Mouse (Mus musculus): ENCODE data around the gene Defb29. TPM values are rescaled to one million over a fixed set of nuclear protein-coding genes. Genes with fewer than 3 reads are reported as not detected.

Defb29 gene
- total RNA-seq (2015; ENCODE audit: low replicate concordance) (not detected in 2 replicates), total RNA-seq (2017; ENCODE audit: low replicate concordance) (not detected in 2 replicates)

GRCm38 (mm10) chr2:152539944-152540710 is at the start of gene Defb29:
Gene Defb29, minus strand, starts transcription at chr2:152540098.
- ATAC-seq (replicated peaks; ENCODE audit: low FRiP score, poor library complexity, severe bottlenecking), result no peak

- ATAC-seq (replicated peaks; ENCODE audit: low FRiP score, poor library complexity, severe bottlenecking), result no peak
These were observed 49.1 kb upstream of the Defb29 start for GRCm38 (mm10) chr2:152589021-152589420.

- no peak for ATAC-seq (replicated peaks; ENCODE audit: low FRiP score, poor library complexity, severe bottlenecking)
These were observed 48.6 kb upstream of the Defb29 start for GRCm38 (mm10) chr2:152588450-152588849.

- no peak for ATAC-seq (replicated peaks; ENCODE audit: low FRiP score, poor library complexity, severe bottlenecking)
These were observed 47.1 kb upstream of the Defb29 start for GRCm38 (mm10) chr2:152586926-152587560.

GRCm38 (mm10) chr2:152580612-152581011 is 40.7 kb upstream of the Defb29 start:
- no peak for ATAC-seq (replicated peaks; ENCODE audit: low FRiP score, poor library complexity, severe bottlenecking)

DNA sequence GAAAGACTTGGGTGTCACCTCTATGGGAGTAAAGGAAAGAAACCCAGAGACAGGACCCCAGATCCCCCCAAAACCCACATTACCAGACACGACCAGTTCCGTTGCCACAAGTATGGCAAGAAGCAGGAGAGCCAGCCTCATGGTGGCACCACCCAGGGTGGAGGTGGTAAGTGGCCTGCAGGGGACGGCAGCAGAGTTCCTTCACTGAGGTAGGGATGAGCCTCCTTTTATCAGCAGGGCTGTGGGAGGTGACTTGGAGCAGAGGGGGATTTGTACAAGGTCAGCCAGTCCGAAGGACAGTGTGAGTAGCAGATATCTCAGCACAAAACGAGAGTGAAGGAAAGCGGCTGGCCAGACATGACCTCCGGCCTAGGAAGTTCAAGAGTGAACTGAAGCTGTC is 40.2 kb upstream of the Defb29 start, which contains the start of gene Defb19:
TSS of gene Defb19 (minus strand) at position 206 of the 400 bp plus-strand sequence.
- no peak for ATAC-seq (replicated peaks; ENCODE audit: low FRiP score, poor library complexity, severe bottlenecking)

GRCm38 (mm10) chr2:152573484-152573883 is 33.6 kb upstream of the Defb29 start:
- ATAC-seq (replicated peaks; ENCODE audit: low FRiP score, poor library complexity, severe bottlenecking), result no peak

DNA sequence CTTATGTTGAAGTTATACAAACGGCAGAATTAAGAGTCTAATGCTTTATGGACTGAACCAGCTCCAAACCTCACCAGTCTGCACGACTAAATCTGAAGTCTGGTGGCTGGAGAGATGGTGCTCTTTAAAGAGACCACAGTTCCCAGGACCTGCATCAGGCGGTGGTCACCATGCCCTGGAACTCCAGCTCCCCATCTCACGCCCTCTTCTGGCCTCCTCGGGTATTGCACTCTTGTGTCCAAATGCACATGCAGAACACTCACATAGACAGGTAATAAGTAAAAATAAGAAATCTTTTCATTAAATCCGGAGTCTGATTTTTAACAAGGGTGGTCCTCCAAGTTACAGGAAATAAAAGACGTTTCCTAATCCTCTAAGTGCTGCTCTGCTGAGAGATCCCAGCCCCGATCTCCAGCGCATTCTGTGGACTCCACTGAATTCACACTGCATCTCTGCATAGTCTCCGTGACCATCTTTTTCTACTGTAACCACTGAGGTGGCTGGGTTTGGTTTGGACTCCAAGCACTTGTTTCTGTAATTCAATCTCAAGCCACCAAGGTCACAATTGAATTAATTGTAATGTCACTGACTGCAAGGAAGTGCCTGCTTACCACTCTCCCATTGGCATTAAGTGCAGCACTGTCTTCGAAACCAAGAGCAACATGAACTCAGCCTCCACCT is 32.4 kb upstream of the Defb29 start, which contains the start of gene Defb21:
TSS of gene Defb21 (plus strand) at position 631 of the 681 bp plus-strand sequence.
- ATAC-seq (replicated peaks; ENCODE audit: low FRiP score, poor library complexity, severe bottlenecking), result no peak

DNA sequence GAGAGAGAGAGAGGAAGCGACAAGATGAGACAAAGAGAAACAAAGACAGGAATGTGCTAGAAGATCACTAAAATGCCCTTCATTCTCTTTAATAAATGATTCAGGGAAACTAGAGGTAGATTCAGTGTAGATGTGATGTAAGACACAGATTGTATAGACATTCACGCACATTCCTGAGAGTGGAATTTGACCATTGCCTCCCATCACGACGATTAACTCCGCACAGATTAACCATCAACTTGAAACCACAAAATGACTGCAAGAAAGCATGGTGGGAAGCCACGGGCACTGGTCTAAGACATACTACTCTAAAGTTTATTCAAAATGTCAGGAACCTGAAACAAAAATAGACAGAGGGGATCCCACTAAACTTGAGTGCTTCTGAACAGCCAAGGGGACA is 30.4 kb upstream of the Defb29 start:
- no peak for ATAC-seq (replicated peaks; ENCODE audit: low FRiP score, poor library complexity, severe bottlenecking)

GRCm38 (mm10) chr2:152569881-152570280 is 30.0 kb upstream of the Defb29 start:
- no peak for ATAC-seq (replicated peaks; ENCODE audit: low FRiP score, poor library complexity, severe bottlenecking)

DNA sequence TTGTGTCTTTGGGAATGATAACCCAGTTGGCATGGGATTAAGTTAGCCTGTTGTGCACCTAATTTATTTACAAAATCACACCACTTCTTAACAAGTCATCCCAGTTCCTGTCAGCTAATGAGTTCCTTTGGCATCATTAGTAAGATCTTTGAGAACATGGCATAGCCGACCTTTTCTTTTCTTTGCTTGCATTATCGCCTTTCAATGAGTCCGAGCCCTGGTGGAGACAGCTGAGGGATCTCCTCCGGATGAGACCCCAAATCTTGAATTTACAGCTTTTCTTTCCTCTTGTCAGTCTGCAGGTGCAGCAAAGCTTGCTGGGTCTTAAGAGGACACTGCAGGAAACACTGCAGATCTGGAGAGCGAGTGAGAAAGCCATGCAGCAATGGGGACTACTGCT is 29.1 kb upstream of the Defb29 start, which contains the start of gene Gm17416:
TSS of gene Gm17416 (plus strand) at position 301 of the 400 bp plus-strand sequence.
- no peak for ATAC-seq (replicated peaks; ENCODE audit: low FRiP score, poor library complexity, severe bottlenecking)

DNA sequence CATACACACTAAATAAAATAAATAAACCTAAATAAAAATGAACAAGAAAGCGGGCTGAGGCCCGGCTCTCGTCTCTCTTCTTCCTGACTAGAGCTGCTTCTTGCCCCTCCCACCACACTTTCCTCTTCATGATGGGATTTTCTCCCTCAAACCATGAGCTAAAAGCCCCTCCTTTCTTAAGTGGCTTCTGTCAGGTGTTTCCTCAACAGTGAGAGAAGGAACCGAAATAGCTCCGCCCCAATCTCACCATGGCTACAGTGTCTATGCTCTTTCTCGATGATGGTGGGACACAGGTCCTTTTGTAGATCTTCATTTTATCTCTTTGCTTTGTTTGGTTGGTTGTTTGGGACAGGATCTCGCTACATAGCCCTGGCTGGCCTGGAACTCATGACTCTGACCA is 16.8 kb upstream of the Defb29 start:
- ATAC-seq (replicated peaks; ENCODE audit: low FRiP score, poor library complexity, severe bottlenecking), result no peak

GRCm38 (mm10) chr2:152553774-152554423 is 14.0 kb upstream of the Defb29 start:
- ATAC-seq (replicated peaks; ENCODE audit: low FRiP score, poor library complexity, severe bottlenecking), result no peak

GRCm38 (mm10) chr2:152548124-152548523 is 8.2 kb upstream of the Defb29 start:
- no peak for ATAC-seq (replicated peaks; ENCODE audit: low FRiP score, poor library complexity, severe bottlenecking)

DNA sequence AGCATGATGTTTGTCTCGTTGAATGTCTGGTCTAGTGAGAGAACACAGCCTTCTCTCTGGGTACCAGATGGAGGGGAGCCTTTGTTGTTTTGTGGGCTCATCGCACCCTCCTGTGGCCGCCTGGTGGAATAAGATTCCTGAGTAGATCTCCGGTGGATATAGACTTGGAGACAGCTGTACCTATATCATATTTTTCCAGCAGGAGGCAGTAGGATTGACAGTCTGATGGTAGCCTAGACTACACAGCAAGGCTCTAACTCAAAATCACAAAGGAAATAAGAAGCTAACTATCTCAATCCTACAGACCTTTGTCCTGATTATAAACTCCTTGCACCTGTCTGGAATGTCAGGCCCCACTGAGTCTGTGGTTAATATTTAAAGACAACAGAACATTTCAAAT is 4.8 kb upstream of the Defb29 start:
- ATAC-seq (replicated peaks; ENCODE audit: low FRiP score, poor library complexity, severe bottlenecking), result no peak

GRCm38 (mm10) chr2:152543478-152543877 is 3.6 kb upstream of the Defb29 start:
- ATAC-seq (replicated peaks; ENCODE audit: low FRiP score, poor library complexity, severe bottlenecking), result no peak

DNA sequence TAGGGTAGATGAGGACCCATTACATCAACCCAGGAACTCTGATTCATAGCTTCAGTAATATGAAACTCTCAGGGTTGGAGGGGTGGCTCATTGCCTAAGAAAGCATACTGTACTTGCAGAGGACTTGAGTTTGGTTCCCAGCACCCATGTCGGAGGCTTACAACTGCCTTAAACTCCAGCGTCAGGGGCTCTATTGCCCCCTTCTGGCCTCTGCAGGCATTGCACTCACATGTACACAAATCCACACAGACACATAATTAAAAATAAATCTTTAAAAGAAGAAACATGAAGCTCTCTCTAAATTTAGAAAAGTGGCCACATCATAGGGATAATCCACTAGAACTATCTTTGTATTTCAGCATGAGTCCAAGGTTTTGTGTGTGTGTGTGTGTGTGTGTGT is 3.0 kb upstream of the Defb29 start:
- no peak for ATAC-seq (replicated peaks; ENCODE audit: low FRiP score, poor library complexity, severe bottlenecking)

- no peak for ATAC-seq (replicated peaks; ENCODE audit: low FRiP score, poor library complexity, severe bottlenecking)
These were observed 2.1 kb upstream of the Defb29 start for GRCm38 (mm10) chr2:152541979-152542378.

DNA sequence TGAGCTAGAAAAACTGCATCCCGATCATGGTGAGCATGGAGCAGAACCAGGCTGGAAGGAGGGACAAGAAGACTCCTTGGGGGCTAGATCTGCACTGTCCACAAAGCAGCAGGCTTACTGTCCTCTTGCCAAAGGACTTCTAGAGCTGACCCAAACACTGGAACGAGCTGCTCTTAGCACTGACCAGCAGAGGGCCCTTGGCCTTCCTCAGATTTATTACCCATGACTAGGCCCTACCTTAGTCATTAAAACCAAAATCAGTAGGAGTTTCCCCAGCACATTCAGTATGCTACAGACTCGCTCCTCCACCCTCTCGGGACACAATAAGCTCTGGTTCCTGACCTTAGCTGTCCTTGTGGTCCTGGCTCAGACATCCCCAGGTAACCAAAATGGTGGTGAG is 21.9 kb downstream of the Defb29 start, which contains the start of gene Defb28:
TSS of gene Defb28 (plus strand) at position 275 of the 400 bp plus-strand sequence.
- no peak for ATAC-seq (replicated peaks; ENCODE audit: low FRiP score, poor library complexity, severe bottlenecking)

DNA sequence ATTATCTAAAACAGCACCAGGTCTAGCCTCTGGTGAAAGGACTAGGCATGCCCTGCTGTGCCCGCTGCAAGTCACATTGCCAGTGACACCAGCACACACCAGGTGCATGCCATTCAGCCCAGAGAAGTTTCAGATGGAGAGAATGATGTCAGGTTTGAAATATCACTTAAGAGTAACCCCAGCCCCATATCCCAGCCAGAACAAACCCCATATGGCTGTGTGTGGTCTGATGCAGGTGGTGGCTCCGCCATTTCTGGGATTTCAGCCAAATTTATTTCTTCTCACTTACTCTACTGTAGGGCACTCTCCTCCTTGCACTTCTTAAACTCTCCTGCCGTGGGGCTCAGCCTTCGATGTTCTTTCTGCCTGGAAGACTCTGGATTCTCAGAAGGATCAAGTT is 23.8 kb downstream of the Defb29 start:
- ATAC-seq (replicated peaks; ENCODE audit: low FRiP score, poor library complexity, severe bottlenecking), result no peak
